ENCODE assay signal across 20 mouse cellular contexts in genomic region chr1:91779819-91780218, GRCm38 (mm10). TPM values are rescaled to one million over a fixed set of nuclear protein-coding genes. Genes with fewer than 3 reads are reported as not detected.
"Had no signal": no experiment of that assay in that cellular context is flagged by ENCODE, and none has a peak within 500 bp of the region (broad histone marks: within the 10 kb centered on the region; RNA-seq: fewer than 3 reads in every experiment).

No protein-coding gene starts in this region.

- H3K4me3 ChIP-seq: limb, embryonic 12.5 days; limb, embryonic 15.5 days; midbrain, embryonic 12.5 days; midbrain, embryonic 15.5 days; neural tube, embryonic 12.5 days; neural tube, embryonic 15.5 days; stomach, embryonic 15.5 days had no signal

- H3K27ac ChIP-seq: limb, embryonic 12.5 days; limb, embryonic 15.5 days; liver, embryonic 14.5 days; macrophage; midbrain, embryonic 12.5 days; midbrain, embryonic 15.5 days; neural tube, embryonic 12.5 days; neural tube, embryonic 15.5 days; stomach, embryonic 15.5 days had no signal

- DNase-seq: kidney, postnatal 14 days; kidney, postnatal 4 days; left cerebral cortex, postnatal 4 days; liver, postnatal 0 days; lung, embryonic 14.5 days; right cerebral cortex, adult 18-20 months; right cerebral cortex, postnatal 14 days; right cerebral cortex, postnatal 4 days; spleen, adult 18-20 months; thymus, postnatal 25 days had no signal

RNA-seq across cellular contexts. Expression of gene Twist2, which starts 21.4 kb away (rescaled TPM):
- total RNA-seq: megakaryocyte, adult 5-6 weeks had no signal
